10 mouse cellular contexts compared by ENCODE assay signal in the genomic region with DNA sequence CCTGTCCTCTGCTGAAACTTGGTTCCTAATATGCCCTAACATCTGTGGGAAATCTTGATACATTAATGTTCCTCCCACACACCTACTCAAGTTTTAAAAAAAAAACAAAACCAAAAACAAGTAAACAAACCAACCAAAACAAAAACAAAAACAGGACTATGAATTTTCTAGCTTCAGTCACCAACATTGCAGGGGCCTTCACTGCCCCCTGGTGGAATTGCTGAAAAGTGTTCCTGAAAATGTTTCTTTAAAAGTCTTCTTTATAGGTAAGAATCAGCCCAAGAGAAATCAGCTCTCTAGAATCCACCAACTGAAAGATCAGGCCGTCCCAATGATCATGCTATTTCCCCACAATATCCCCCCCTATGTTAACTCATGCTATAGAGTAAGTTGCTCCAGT.
DNase-seq lines count a peak whose midpoint lies in the region; ATAC-seq lines count a peak whose summit lies in the region.
"Had no signal": no experiment of that assay in that cellular context is flagged by ENCODE, and none has a peak within 500 bp of the region (broad histone marks: within the 10 kb centered on the region; RNA-seq: fewer than 3 reads in every experiment).

No protein-coding gene starts in this region.

- H3K4me3 ChIP-seq in intestine, embryonic 15.5 days (replicated peaks) = no peak overlapping the region
- H3K4me3 ChIP-seq: embryonic facial prominence, embryonic 15.5 days; neural tube, embryonic 13.5 days had no signal

- H3K27me3 ChIP-seq in intestine, embryonic 15.5 days (replicated peaks) = no peaks in the 10 kb centered on the region
- H3K27me3 ChIP-seq: embryonic facial prominence, embryonic 15.5 days; neural tube, embryonic 13.5 days had no signal

- H3K4me1 ChIP-seq in intestine, embryonic 15.5 days (replicated peaks) = no peaks in the 10 kb centered on the region
- H3K4me1 ChIP-seq: embryonic facial prominence, embryonic 15.5 days; neural tube, embryonic 13.5 days had no signal

- H3K27ac ChIP-seq in intestine, embryonic 15.5 days = no peak overlapping the region
- H3K27ac ChIP-seq: embryonic facial prominence, embryonic 15.5 days; neural tube, embryonic 13.5 days had no signal

- no peak overlapping the region for H3K4me2 ChIP-seq in intestine, embryonic 15.5 days (replicated peaks)
- H3K4me2 ChIP-seq: embryonic facial prominence, embryonic 15.5 days; neural tube, embryonic 13.5 days had no signal

- 27% methylated on average over 1 of the region's 1 CpGs for WGBS in intestine, embryonic 15.5 days

- no peaks in the 10 kb centered on the region for H3K36me3 ChIP-seq in intestine, embryonic 15.5 days
- H3K36me3 ChIP-seq: embryonic facial prominence, embryonic 15.5 days had no signal

- no peak for ATAC-seq in intestine, embryonic 15.5 days

- peak; percentile 10 for DNase-seq in cerebellum, adult 8-10 months
- DNase-seq in cerebellum, adult 11-12 months = no peak
- peak; percentile 28 for DNase-seq in layer of hippocampus, adult 11-12 months (ENCODE audit: low spot score)
- no peak for DNase-seq in layer of hippocampus, adult 9-11 months
- DNase-seq in 416B (ENCODE audit: low read depth) = peak; percentile 30
- peak; percentile 55 for DNase-seq in embryo, embryonic 10.5 days (ENCODE audit: low spot score)
- DNase-seq in yolk sac, embryonic 10.5 days (ENCODE audit: low spot score) = no peak

- no peak overlapping the region for H3K9ac ChIP-seq in intestine, embryonic 15.5 days
- H3K9ac ChIP-seq: embryonic facial prominence, embryonic 15.5 days; neural tube, embryonic 13.5 days had no signal

- H3K9me3 ChIP-seq in intestine, embryonic 15.5 days = no peaks in the 10 kb centered on the region
- H3K9me3 ChIP-seq: embryonic facial prominence, embryonic 15.5 days; neural tube, embryonic 13.5 days had no signal

Comparison
In these comparisons a context has a peak if more than half of its experiments do, and no peak if none do; other contexts are left out.
1. DNase-seq: peak in cerebellum, adult 8-10 months (single experiment), layer of hippocampus, adult 11-12 months (single experiment), 416B (single experiment) and embryo, embryonic 10.5 days (single experiment); none in cerebellum, adult 11-12 months (single experiment), layer of hippocampus, adult 9-11 months (single experiment) and yolk sac, embryonic 10.5 days (single experiment).